Comparison of ENCODE assay signal across 8 mouse cellular contexts in genomic region chr8:4779254-4780055, GRCm38 (mm10). TPM values are rescaled to one million over a fixed set of nuclear protein-coding genes. Genes with fewer than 3 reads are reported as not detected.
DNase-seq lines count a peak whose midpoint lies in the region; ATAC-seq lines count a peak whose summit lies in the region.

Shcbp1 (minus strand) TSS chr8:4779567.

- H3K27me3 ChIP-seq in hindbrain, embryonic 11.5 days (ENCODE audit: control insufficient read depth, insufficient read depth, low read length): no peaks in the 10 kb centered on the region

- DNase-seq in Muller cell, postnatal 12 days (ENCODE audit: inconsistent ontology term): peak; percentile 79
- DNase-seq in cerebellum, adult 9-11 months: peak; percentile 81
- peak; percentile 89 to 97 for DNase-seq in frontal cortex, adult 2 months (ENCODE audit: extremely low spot score in 1 of 2, low spot score in 1 of 2)
- DNase-seq in hindbrain, embryonic 11.5 days (ENCODE audit: low spot score): peak; percentile 93
- peak; percentile 88 to 91 for DNase-seq in layer of hippocampus, postnatal 10 days (ENCODE audit: low spot score in 2 of 2)
- peak; percentile 96 for DNase-seq in lung, postnatal 10 days
- DNase-seq in ovary, postnatal 36 days (ENCODE audit: low spot score): peak; percentile 85
- peak; percentile 86 for DNase-seq in thymus, postnatal 25 days

- H3K36me3 ChIP-seq in hindbrain, embryonic 11.5 days (ENCODE audit: control insufficient read depth, insufficient read depth, low read length): no peaks in the 10 kb centered on the region

- 6% methylated on average over 29 of the region's 29 CpGs for WGBS in hindbrain, embryonic 11.5 days

- no peak within 1 kb of the TSS for H3K27ac ChIP-seq in hindbrain, embryonic 11.5 days (ENCODE audit: low read depth, low read length)

- peak within 1 kb of the TSS; percentile 76 for H3K4me3 ChIP-seq in hindbrain, embryonic 11.5 days (ENCODE audit: low read depth, low read length)

- no peaks in the 10 kb centered on the region for H3K9me3 ChIP-seq in hindbrain, embryonic 11.5 days (ENCODE audit: control insufficient read depth, low read length)

- peak; percentile 96 for ATAC-seq in hindbrain, embryonic 11.5 days (ENCODE audit: low FRiP score)

- H3K4me1 ChIP-seq in hindbrain, embryonic 11.5 days (replicated peaks; ENCODE audit: control insufficient read depth, insufficient read depth, low read length): no peaks in the 10 kb centered on the region

- H3K4me2 ChIP-seq in hindbrain, embryonic 11.5 days (replicated peaks; ENCODE audit: low read depth, low read length): peak within 1 kb of the TSS; percentile 58

- H3K9ac ChIP-seq in hindbrain, embryonic 11.5 days (ENCODE audit: low read depth, low read length): peak within 1 kb of the TSS; percentile 66

RNA-seq across cellular contexts. Expression of gene Shcbp1, which starts in this region (rescaled TPM):
- 0.92 and 1.4 TPM in 2 replicates for polyA plus RNA-seq in frontal cortex, adult 2 months (2012; rRNA removed)
- 65.2 and 71.3 TPM in 2 replicates for polyA plus RNA-seq in hindbrain, embryonic 11.5 days (2014; fragmentation: Nextera tagmentation; extraction: Ambion mirVana)
- 1 to 10 TPM; 2.3 to 2.6 TPM for total RNA-seq in layer of hippocampus, postnatal 10 days (2021)

Comparison
In these comparisons a context has a peak if more than half of its experiments do, and no peak if none do; other contexts are left out.
1. RNA of gene Shcbp1 (polyA plus RNA-seq): 65.2 to 71.3 TPM in hindbrain, embryonic 11.5 days; 0.92 to 1.4 TPM in frontal cortex, adult 2 months; every median in the first group is over 10 times any median in the second.
2. Peak in every context shown above with its lines, with median percentiles within 50 percentile points of each other: DNase-seq.